Comparison of ENCODE assay signal across 25 mouse cellular contexts in genomic region chr5:148344374-148344773, GRCm38 (mm10). TPM values are rescaled to one million over a fixed set of nuclear protein-coding genes. Genes with fewer than 3 reads are reported as not detected.
DNase-seq lines count a peak whose midpoint lies in the region; ATAC-seq lines count a peak whose summit lies in the region.
"Had no signal": no experiment of that assay in that cellular context is flagged by ENCODE, and none has a peak within 500 bp of the region (broad histone marks: within the 10 kb centered on the region; RNA-seq: fewer than 3 reads in every experiment).

No protein-coding gene starts in this region.

- H3K4me3 ChIP-seq in heart, embryonic 12.5 days, result no peak overlapping the region
- H3K4me3 ChIP-seq in embryonic facial prominence, embryonic 14.5 days (ENCODE audit: low read depth, low read length), result no peak overlapping the region
- H3K4me3 ChIP-seq in embryonic facial prominence, embryonic 15.5 days (replicated peaks), result no peak overlapping the region
- no peak overlapping the region for H3K4me3 ChIP-seq in limb, embryonic 15.5 days
- no peak overlapping the region for H3K4me3 ChIP-seq in midbrain, embryonic 16.5 days (ENCODE audit: low read depth, low read length)
- H3K4me3 ChIP-seq: forebrain, embryonic 15.5 days; hindbrain, embryonic 15.5 days; intestine, embryonic 15.5 days; liver, embryonic 15.5 days; midbrain, embryonic 15.5 days; myocyte; neural tube, embryonic 13.5 days had no signal

- H3K27ac ChIP-seq in heart, embryonic 12.5 days (ENCODE audit: poor library complexity, severe bottlenecking), result peak overlapping the region; percentile 76
- peak overlapping the region; percentile 63 for H3K27ac ChIP-seq in embryonic facial prominence, embryonic 14.5 days (replicated peaks; ENCODE audit: low read depth, low read length)
- H3K27ac ChIP-seq in embryonic facial prominence, embryonic 15.5 days (replicated peaks), result 0 out of 2 replicates have a peak overlapping the region, but pooled peaks have one; percentile 12
- peak overlapping the region; percentile 64 for H3K27ac ChIP-seq in limb, embryonic 15.5 days
- H3K27ac ChIP-seq in midbrain, embryonic 16.5 days (ENCODE audit: low read length), result no peak overlapping the region
- H3K27ac ChIP-seq: forebrain, embryonic 15.5 days; hindbrain, embryonic 15.5 days; intestine, embryonic 15.5 days; liver, embryonic 15.5 days; macrophage; midbrain, embryonic 15.5 days; neural tube, embryonic 13.5 days had no signal

- WGBS in heart, embryonic 12.5 days, result 50% methylated on average over 5 of the region's 5 CpGs
- WGBS in embryonic facial prominence, embryonic 14.5 days, result 61% methylated on average over 5 of the region's 5 CpGs
- 62% methylated on average over 5 of the region's 5 CpGs for WGBS in embryonic facial prominence, embryonic 15.5 days
- 37% methylated on average over 5 of the region's 5 CpGs for WGBS in limb, embryonic 15.5 days
- WGBS in midbrain, embryonic 16.5 days, result 88% methylated on average over 5 of the region's 5 CpGs

- peaks cover 64% of the 10 kb centered on the region for H3K4me1 ChIP-seq in heart, embryonic 12.5 days (replicated peaks)
- no peaks in the 10 kb centered on the region; the same call in 1 of the 2 replicates for H3K4me1 ChIP-seq in embryonic facial prominence, embryonic 14.5 days (ENCODE audit: control insufficient read depth, insufficient read depth, low read length)
- peaks cover 9% of the 10 kb centered on the region for H3K4me1 ChIP-seq in embryonic facial prominence, embryonic 15.5 days
- peaks cover 33% of the 10 kb centered on the region for H3K4me1 ChIP-seq in limb, embryonic 15.5 days
- H3K4me1 ChIP-seq in midbrain, embryonic 16.5 days (ENCODE audit: control insufficient read depth, insufficient read depth, low read length), result peaks cover 4% of the 10 kb centered on the region
- H3K4me1 ChIP-seq: liver, embryonic 15.5 days had no signal

- H3K27me3 ChIP-seq in heart, embryonic 12.5 days (replicated peaks), result no peaks in the 10 kb centered on the region
- no peaks in the 10 kb centered on the region for H3K27me3 ChIP-seq in embryonic facial prominence, embryonic 14.5 days (replicated peaks; ENCODE audit: control insufficient read depth, insufficient read depth, low read length)
- H3K27me3 ChIP-seq in embryonic facial prominence, embryonic 15.5 days, result no peaks in the 10 kb centered on the region
- no peaks in the 10 kb centered on the region for H3K27me3 ChIP-seq in limb, embryonic 15.5 days
- no peaks in the 10 kb centered on the region for H3K27me3 ChIP-seq in midbrain, embryonic 16.5 days (ENCODE audit: control insufficient read depth, insufficient read depth, low read depth, low read length)
- H3K27me3 ChIP-seq: forebrain, embryonic 15.5 days; hindbrain, embryonic 15.5 days; intestine, embryonic 15.5 days; liver, embryonic 15.5 days; midbrain, embryonic 15.5 days; neural tube, embryonic 13.5 days had no signal

- no peaks in the 10 kb centered on the region for H3K9me3 ChIP-seq in heart, embryonic 12.5 days (replicated peaks)
- H3K9me3 ChIP-seq in embryonic facial prominence, embryonic 14.5 days (ENCODE audit: control insufficient read depth, low read length), result no peaks in the 10 kb centered on the region
- H3K9me3 ChIP-seq in embryonic facial prominence, embryonic 15.5 days (replicated peaks), result no peaks in the 10 kb centered on the region
- H3K9me3 ChIP-seq in limb, embryonic 15.5 days, result no peaks in the 10 kb centered on the region
- H3K9me3 ChIP-seq in midbrain, embryonic 16.5 days (replicated peaks; ENCODE audit: control insufficient read depth, low read length, poor library complexity, severe bottlenecking), result no peaks in the 10 kb centered on the region
- H3K9me3 ChIP-seq: forebrain, embryonic 15.5 days; hindbrain, embryonic 15.5 days; intestine, embryonic 15.5 days; liver, embryonic 15.5 days; midbrain, embryonic 15.5 days; neural tube, embryonic 13.5 days had no signal

- no peak for DNase-seq in heart, adult 8-10 months (ENCODE audit: low spot score)
- DNase-seq in embryonic facial prominence, embryonic 14.5 days (ENCODE audit: low spot score), result peak; percentile 66
- DNase-seq in cerebellum, adult 11-12 months, result no peak
- DNase-seq: adrenal gland, adult 2 months; cerebellum, adult 11 months; cerebellum, postnatal 14 days; kidney, adult 8-10 months; left cerebral cortex, postnatal 4 days; retina, postnatal 1 day; right cerebral cortex, postnatal 25 days; spleen, adult 18-20 months; thymus, postnatal 25 days had no signal

- H3K36me3 ChIP-seq in heart, embryonic 12.5 days, result peaks cover 32% of the 10 kb centered on the region
- H3K36me3 ChIP-seq in embryonic facial prominence, embryonic 14.5 days (ENCODE audit: control insufficient read depth, insufficient read depth, low read length), result peaks cover 10% of the 10 kb centered on the region; the same call in 1 of the 2 replicates
- H3K36me3 ChIP-seq in embryonic facial prominence, embryonic 15.5 days, result 0 out of 2 replicates have a peak, but pooled peaks cover 8% of the 10 kb centered on the region
- peaks cover 5% of the 10 kb centered on the region; the same call in 1 of the 2 replicates for H3K36me3 ChIP-seq in limb, embryonic 15.5 days
- no peaks in the 10 kb centered on the region for H3K36me3 ChIP-seq in midbrain, embryonic 16.5 days (ENCODE audit: control insufficient read depth, insufficient read depth, low read length)
- H3K36me3 ChIP-seq: midbrain, embryonic 15.5 days had no signal

- ATAC-seq in heart, embryonic 12.5 days (ENCODE audit: insufficient number of reproducible peaks, low FRiP score), result no peak
- ATAC-seq in embryonic facial prominence, embryonic 14.5 days (ENCODE audit: low read depth), result peak; percentile 41; the same call in 1 of the 2 replicates
- ATAC-seq in embryonic facial prominence, embryonic 15.5 days (ENCODE audit: insufficient number of reproducible peaks, low FRiP score, low TSS enrichment, low read depth), result 0 out of 2 replicates have a peak, but pooled peaks have one; percentile 16
- peak; percentile 49; the same call in 1 of the 2 replicates for ATAC-seq in limb, embryonic 15.5 days (ENCODE audit: insufficient number of reproducible peaks, low FRiP score, low TSS enrichment, low read depth)
- no peak for ATAC-seq in midbrain, embryonic 16.5 days
- ATAC-seq: forebrain, embryonic 15.5 days; intestine, embryonic 15.5 days; lung, postnatal 0 days; midbrain, embryonic 15.5 days had no signal

- H3K9ac ChIP-seq in heart, embryonic 12.5 days, result no peak overlapping the region
- no peak overlapping the region for H3K9ac ChIP-seq in embryonic facial prominence, embryonic 14.5 days (ENCODE audit: low read depth, low read length)
- no peak overlapping the region for H3K9ac ChIP-seq in embryonic facial prominence, embryonic 15.5 days
- no peak overlapping the region for H3K9ac ChIP-seq in limb, embryonic 15.5 days
- H3K9ac ChIP-seq in midbrain, embryonic 16.5 days (ENCODE audit: low read depth, low read length), result no peak overlapping the region
- H3K9ac ChIP-seq: forebrain, embryonic 15.5 days; hindbrain, embryonic 15.5 days; intestine, embryonic 15.5 days; liver, embryonic 15.5 days; midbrain, embryonic 15.5 days; neural tube, embryonic 13.5 days had no signal

- no peak overlapping the region for H3K4me2 ChIP-seq in heart, embryonic 12.5 days
- no peak overlapping the region for H3K4me2 ChIP-seq in embryonic facial prominence, embryonic 14.5 days (ENCODE audit: low read depth, low read length)
- no peak overlapping the region for H3K4me2 ChIP-seq in embryonic facial prominence, embryonic 15.5 days (replicated peaks)
- H3K4me2 ChIP-seq in limb, embryonic 15.5 days, result no peak overlapping the region
- no peak overlapping the region for H3K4me2 ChIP-seq in midbrain, embryonic 16.5 days (ENCODE audit: low read length)
- H3K4me2 ChIP-seq: forebrain, embryonic 15.5 days; hindbrain, embryonic 15.5 days; intestine, embryonic 15.5 days; liver, embryonic 15.5 days; midbrain, embryonic 15.5 days; neural tube, embryonic 13.5 days had no signal

RNA-seq across cellular contexts. Expression of gene Slc7a1, which starts 55.3 kb away (rescaled TPM):
- 24.0 and 24.2 TPM in 2 replicates for polyA plus RNA-seq in heart, embryonic 12.5 days (2016; fragmentation: Nextera tagmentation; extraction: Ambion mirVana)
- total RNA-seq in heart, adult 8-10 months (2022), result 10 to 100 TPM in 3 of 4 experiments, 1 to 10 TPM in 1; 9.3 to 13.4 (median 10.9) TPM
- 22.5 and 22.6 TPM in 2 replicates for polyA plus RNA-seq in embryonic facial prominence, embryonic 14.5 days (2014; fragmentation: Nextera tagmentation; extraction: Ambion mirVana)
- 19.1 and 20.1 TPM in 2 replicates for polyA plus RNA-seq in embryonic facial prominence, embryonic 15.5 days (2015; fragmentation: Nextera tagmentation; extraction: Ambion mirVana)
- polyA plus RNA-seq in limb, embryonic 15.5 days (2015; fragmentation: Nextera tagmentation; extraction: Ambion mirVana), result 22.7 and 23.6 TPM in 2 replicates
- polyA plus RNA-seq in midbrain, embryonic 16.5 days (2015; fragmentation: Nextera tagmentation; extraction: Ambion mirVana), result 40.5 and 46.1 TPM in 2 replicates

Comparison
In these comparisons a context has a peak if more than half of its experiments do, and no peak if none do; other contexts are left out.
1. ATAC-seq: peak in embryonic facial prominence, embryonic 14.5 days (single experiment), embryonic facial prominence, embryonic 15.5 days (single experiment) and limb, embryonic 15.5 days (single experiment); none in heart, embryonic 12.5 days (single experiment) and midbrain, embryonic 16.5 days (single experiment).